ENCODE assay signal across 17 mouse cellular contexts in genomic region chr15:101041966-101042365, GRCm38 (mm10). TPM values are rescaled to one million over a fixed set of nuclear protein-coding genes. Genes with fewer than 3 reads are reported as not detected.
"Had no signal": no experiment of that assay in that cellular context is flagged by ENCODE, and none has a peak within 500 bp of the region (broad histone marks: within the 10 kb centered on the region; RNA-seq: fewer than 3 reads in every experiment).

No protein-coding gene starts in this region.

- H3K27ac ChIP-seq: midbrain, embryonic 10.5 days; midbrain, embryonic 12.5 days; midbrain, embryonic 15.5 days; neural tube, embryonic 13.5 days; neural tube, embryonic 15.5 days had no signal

- H3K4me2 ChIP-seq: lung, embryonic 14.5 days; midbrain, embryonic 12.5 days; midbrain, embryonic 15.5 days; neural tube, embryonic 13.5 days; neural tube, embryonic 15.5 days had no signal

- H3K9ac ChIP-seq: lung, embryonic 14.5 days; midbrain, embryonic 12.5 days; midbrain, embryonic 15.5 days; neural tube, embryonic 13.5 days; neural tube, embryonic 15.5 days had no signal

- H3K9me3 ChIP-seq: midbrain, embryonic 10.5 days; midbrain, embryonic 12.5 days; midbrain, embryonic 15.5 days; neural tube, embryonic 13.5 days; neural tube, embryonic 15.5 days had no signal

- DNase-seq: thymus, adult 18-20 months had no signal

- H3K4me3 ChIP-seq: midbrain, embryonic 10.5 days; midbrain, embryonic 12.5 days; midbrain, embryonic 15.5 days; myocyte; neural tube, embryonic 13.5 days; neural tube, embryonic 15.5 days had no signal

- ATAC-seq: midbrain, embryonic 15.5 days had no signal

RNA-seq across cellular contexts. Expression of gene Gm47841, which starts 5.2 kb away (rescaled TPM):
- total RNA-seq: megakaryocyte, adult 5-6 weeks; megakaryocyte-erythroid progenitor cell, adult 5-6 weeks had no signal
- polyA plus RNA-seq: liver, embryonic 16.5 days; lung, embryonic 14.5 days; lung, embryonic 16.5 days; midbrain, embryonic 10.5 days; midbrain, embryonic 12.5 days; midbrain, embryonic 15.5 days; myocyte; neural tube, embryonic 11.5 days; neural tube, embryonic 13.5 days; small intestine, adult 2 months; stomach, embryonic 14.5 days; stomach, embryonic 16.5 days; thymus, postnatal 0 days had no signal

RNA-seq across cellular contexts. Expression of gene Fignl2, which starts 36.4 kb away (rescaled TPM):
- total RNA-seq: megakaryocyte-erythroid progenitor cell, adult 5-6 weeks had no signal
